Mouse (Mus musculus) brain, adult 10 weeks (tissue): ENCODE measurements around the gene Ptprn. TPM values are rescaled to one million over a fixed set of nuclear protein-coding genes. Genes with fewer than 3 reads are reported as not detected.

ENCODE experiments used
- polyA plus RNA-seq: library from polyadenylated mRNA; stranded (reverse); fragments of 350-450 nt; fragmentation: Illumina TruSeq; extraction: RNeasy Lipid Tissue Mini Kit (QIAGEN cat#74804); gene quantifications from one replicate; pipeline ENCODE4 v1.2.3, GENCODE M21; 2015; ENCODE audit warnings: low read depth, low replicate concordance

Gene Ptprn
- 334 TPM for polyA plus RNA-seq

GRCm38 (mm10) chr1:75264091-75264880 lies at the start of gene Ptprn:
Gene Ptprn (minus strand): TSS chr1:75264502.

GRCm38 (mm10) chr1:75278228-75278627 lies 13.9 kb upstream of the Ptprn start, which contains the start of gene Resp18:
Gene Resp18 (minus strand): TSS chr1:75278415.

GRCm38 (mm10) chr1:75236117-75237050 lies 27.9 kb downstream of the Ptprn start, which contains the start of gene Dnajb2:
Gene Dnajb2 (plus strand): TSS chr1:75236406.

GRCm38 (mm10) chr1:75231664-75232152 lies 32.6 kb downstream of the Ptprn start, which contains the start of gene A630095N17Rik:
Gene A630095N17Rik (minus strand): TSS chr1:75232102.

GRCm38 (mm10) chr1:75219531-75219930 lies 44.8 kb downstream of the Ptprn start, which contains the start of gene Tuba4a:
Gene Tuba4a (minus strand): TSS chr1:75219865.

GRCm38 (mm10) chr1:75210136-75211087 lies 53.9 kb downstream of the Ptprn start, which contains the start of the genes Glb1l and Stk16:
Gene Glb1l (minus strand): TSS chr1:75210813.
Gene Stk16 (plus strand): TSS chr1:75210838.

Other genes with a start within 250 kb of the Ptprn start
- 2.9 TPM for gene Nhej1, start 139.3 kb downstream of the Ptprn start, polyA plus RNA-seq
- 1.2 TPM for gene Slc23a3, start 130.6 kb downstream of the Ptprn start, polyA plus RNA-seq
- gene Cnppd1, start 121.8 kb downstream of the Ptprn start, polyA plus RNA-seq, result 32.5 TPM
- 177 TPM for gene Retreg2, start 121.7 kb downstream of the Ptprn start, polyA plus RNA-seq
- 38.9 TPM for gene Zfand2b, start 95.9 kb downstream of the Ptprn start, polyA plus RNA-seq
- gene Abcb6, start 84.1 kb downstream of the Ptprn start, polyA plus RNA-seq, result 16.0 TPM
- gene Ankzf1, start 72.4 kb downstream of the Ptprn start, polyA plus RNA-seq, result 23.9 TPM
- gene Atg9a, start 72.3 kb downstream of the Ptprn start, polyA plus RNA-seq, result 87.2 TPM
- 9.7 TPM for gene Glb1l, start 53.7 kb downstream of the Ptprn start, polyA plus RNA-seq
- 131 TPM for gene Stk16, start 53.7 kb downstream of the Ptprn start, polyA plus RNA-seq
- gene Tuba4a, start 44.6 kb downstream of the Ptprn start, polyA plus RNA-seq, result 815 TPM
- not detected for gene A630095N17Rik, start 32.4 kb downstream of the Ptprn start, polyA plus RNA-seq
- 126 TPM for gene Dnajb2, start 28.1 kb downstream of the Ptprn start, polyA plus RNA-seq
- 298 TPM for gene Resp18, start 13.9 kb upstream of the Ptprn start, polyA plus RNA-seq
- 71.3 TPM for gene Dnpep, start 53.5 kb upstream of the Ptprn start, polyA plus RNA-seq
- gene Des, start 95.8 kb upstream of the Ptprn start, polyA plus RNA-seq, result 2.4 TPM
- 92.7 TPM for gene Speg, start 110.8 kb upstream of the Ptprn start, polyA plus RNA-seq
- gene Gmppa, start 171.4 kb upstream of the Ptprn start, polyA plus RNA-seq, result 61.1 TPM
- gene Asic4, start 185.9 kb upstream of the Ptprn start, polyA plus RNA-seq, result 22.7 TPM
- 55.1 TPM for gene Chpf, start 214.8 kb upstream of the Ptprn start, polyA plus RNA-seq
- gene Tmem198, start 215.0 kb upstream of the Ptprn start, polyA plus RNA-seq, result 55.6 TPM
- gene Obsl1, start 241.9 kb upstream of the Ptprn start, polyA plus RNA-seq, result 14.5 TPM
- gene Inha, start 242.6 kb upstream of the Ptprn start, polyA plus RNA-seq, result 24.9 TPM